Mouse (Mus musculus) right cerebral cortex, postnatal 10 days (tissue): ENCODE measurements around the gene Plcb2.

ENCODE experiments used
- DNase-seq, 2 experiments: peaks; one replicate each; pipeline ENCODE4 v3.0.0; 2021; ENCODE audit warnings: low spot score in 2 of 2

The Plcb2 gene

DNA sequence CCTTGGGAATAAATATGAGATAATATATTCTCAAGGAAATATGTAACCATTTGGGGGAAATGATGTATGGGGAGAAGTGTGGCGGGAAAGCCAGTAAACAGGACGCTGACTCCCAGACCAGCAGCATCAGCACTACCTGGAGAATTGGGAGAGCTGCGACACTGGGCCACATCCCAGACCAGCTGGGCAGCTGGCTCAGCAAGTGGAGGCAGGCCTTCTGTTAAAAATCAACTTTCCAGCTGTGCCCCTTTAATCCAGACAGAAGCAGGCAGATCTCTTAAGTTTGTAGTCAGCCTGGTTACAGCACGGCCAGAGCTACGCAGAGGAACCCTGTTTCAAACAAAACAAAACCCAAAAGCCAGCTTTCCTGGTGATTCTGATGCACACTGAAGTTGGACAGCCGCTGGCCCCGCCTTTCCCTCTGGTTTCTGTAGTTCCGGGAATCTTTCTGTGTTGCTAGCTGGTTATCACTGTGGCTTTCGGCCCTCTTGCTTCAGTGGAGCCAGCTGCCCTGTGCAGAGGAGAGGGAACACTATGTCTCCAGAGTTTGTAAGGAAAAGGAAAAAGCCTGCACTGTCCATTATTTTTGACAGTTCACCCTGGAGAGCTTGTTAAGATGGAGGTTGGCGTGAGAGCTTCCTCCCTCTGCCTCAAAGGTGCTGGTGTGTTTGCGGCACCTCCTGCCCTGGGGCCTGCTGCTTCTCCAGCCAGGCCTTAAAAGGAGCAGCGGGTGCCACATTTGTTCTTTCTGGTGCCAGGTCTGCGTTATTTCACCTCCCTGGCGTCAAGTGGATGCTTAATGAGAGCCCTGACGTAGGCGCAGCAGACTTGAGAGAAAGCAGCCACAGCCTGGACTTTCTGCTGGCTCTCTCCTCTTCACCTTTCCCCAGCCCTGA, 23.9 kb upstream of the Plcb2 start:
- no peak for DNase-seq

DNA sequence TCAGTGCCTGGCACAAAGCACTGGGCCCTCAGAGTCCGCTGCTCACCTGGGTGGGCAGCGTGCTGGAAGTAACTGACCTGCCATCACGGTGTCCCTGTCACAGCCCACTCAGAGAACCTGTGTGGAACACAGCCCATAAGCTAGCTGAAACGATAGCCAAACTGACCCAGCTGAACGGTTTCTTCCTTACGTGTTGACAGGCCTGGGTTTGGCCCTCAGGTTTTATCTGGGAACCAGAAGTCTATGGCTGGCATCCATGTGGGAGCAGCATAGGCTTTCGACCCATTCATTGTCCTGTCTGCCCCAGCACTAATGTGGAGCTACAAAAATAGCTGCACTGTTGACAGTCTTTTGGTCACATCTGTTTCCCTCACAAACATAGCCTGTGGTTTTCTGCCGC, 22.2 kb upstream of the Plcb2 start:
- no peak for DNase-seq

DNA sequence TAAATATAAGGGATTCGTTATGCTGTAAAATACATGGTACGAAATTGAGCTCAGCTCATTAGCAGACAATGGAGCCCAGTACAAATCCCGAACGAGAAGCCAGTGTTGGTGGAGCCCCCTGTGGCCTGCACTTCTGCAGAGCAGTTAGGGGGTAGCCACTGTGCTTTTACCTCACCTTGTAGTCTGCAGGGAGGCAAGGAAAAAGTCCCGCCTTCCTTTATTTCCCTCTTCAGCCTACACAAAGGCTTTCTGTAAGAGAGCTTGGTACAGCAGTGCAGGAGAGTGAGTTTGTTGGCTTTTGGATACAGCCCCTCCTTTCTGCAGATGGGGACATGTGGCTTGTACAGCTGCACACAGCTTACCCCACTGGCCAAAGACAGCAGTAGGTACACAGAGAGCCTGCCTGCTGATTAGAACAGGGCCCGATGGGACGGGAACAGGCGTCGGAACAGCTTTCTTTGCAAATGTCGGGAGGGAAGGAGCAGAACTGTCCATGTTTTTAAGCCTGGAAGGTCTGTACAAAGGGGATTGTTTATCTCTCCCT, 21.2 kb upstream of the Plcb2 start:
- no peak for DNase-seq

DNA sequence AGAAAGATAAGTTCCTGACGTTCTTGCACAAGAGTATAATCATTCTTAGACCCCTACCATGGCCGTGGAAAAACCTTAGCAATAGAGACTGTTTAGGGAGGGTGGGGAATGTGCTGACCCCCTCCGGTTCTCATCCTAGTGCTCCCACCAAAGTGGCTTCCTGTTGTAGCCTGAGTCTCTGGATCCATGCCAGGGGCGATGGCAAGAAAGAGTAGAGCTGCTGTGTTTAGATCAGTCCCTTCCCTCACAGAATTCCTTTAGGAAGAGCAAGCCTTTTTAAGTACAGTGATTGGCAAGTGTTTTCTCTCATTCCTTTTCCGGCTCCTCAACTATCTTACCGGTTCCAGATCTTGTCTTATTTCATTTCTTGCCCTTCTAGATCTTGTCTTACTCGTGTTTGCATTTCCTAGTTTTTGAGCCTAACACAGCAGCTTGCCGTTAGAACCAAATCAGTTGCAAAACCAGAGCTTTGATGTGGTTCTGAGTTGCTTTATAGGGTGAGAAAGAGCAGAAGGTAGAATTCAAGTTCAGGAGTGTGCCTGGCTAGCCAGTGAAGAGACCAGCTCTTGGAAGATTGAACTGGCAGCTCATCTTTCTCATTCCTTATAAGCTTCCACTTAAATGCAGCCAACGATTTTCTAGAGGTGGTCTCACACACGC, 19.2 kb upstream of the Plcb2 start:
- peak; percentile 67 to 69 for DNase-seq

GRCm38 (mm10) chr2:118745915-118746901, 18.0 kb upstream of the Plcb2 start:
- peak; percentile 53 to 57 for DNase-seq

DNA sequence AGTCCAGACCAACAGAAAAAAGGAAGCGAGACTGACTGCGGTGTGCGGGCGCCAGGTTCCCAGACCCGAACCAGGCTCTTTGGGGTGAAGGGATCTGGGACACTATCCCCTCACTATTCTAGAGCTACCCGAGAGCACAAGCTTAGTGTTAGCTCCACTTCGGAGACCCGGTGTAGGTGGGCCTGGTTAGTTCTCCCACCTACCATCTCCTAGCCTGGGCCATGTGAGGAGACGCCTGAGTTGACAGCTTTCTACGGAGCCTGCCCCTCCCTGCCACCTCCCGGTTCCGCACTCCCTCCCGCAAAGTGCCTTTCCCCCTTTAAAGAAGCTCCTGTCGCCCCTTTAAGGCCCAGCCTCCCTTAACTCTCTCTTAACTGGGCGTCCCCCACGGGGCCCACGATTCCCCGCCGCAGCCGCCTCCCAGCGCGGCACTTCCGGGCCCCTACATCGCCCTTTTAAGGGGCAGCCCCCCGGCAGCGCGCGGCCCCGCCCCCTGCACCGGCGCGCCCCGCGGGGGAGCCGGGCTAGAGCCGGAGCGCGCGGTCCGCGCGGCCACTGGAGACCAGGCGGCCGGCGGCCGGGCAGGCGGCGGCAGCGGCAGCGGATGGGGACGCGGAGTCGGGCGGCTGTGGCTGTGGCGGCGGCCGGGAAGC, 17.1 kb upstream of the Plcb2 start, which contains the start of gene Inafm2:
Gene Inafm2, plus strand, starts transcription at position 527 of the 653 bp plus-strand sequence.
- DNase-seq, result peak; percentile 95

DNA sequence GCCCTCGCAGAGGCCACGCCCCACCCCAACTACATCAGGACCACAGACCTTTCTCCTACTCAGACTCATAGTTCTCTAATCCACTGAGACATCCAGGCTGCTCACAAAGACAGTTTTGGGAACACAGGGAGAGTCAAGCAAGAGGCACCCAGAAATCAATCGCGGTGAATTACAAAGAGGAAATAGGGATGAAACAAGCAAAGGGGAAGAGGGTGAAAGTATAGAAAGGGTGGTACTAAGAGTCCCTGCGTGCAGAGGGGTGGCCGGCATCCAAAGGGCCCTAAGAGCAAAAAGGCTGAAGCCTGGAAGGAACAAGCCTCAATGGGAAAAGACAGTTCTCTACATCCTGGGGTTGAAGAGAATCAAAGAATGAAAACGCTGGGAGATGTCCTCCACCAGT, 16.4 kb upstream of the Plcb2 start:
- DNase-seq, result peak in 1 of 2 experiments; percentile 16

- no peak for DNase-seq
Measured at GRCm38 (mm10) chr2:118743261-118743943, 15.2 kb upstream of the Plcb2 start.

GRCm38 (mm10) chr2:118741183-118741582, 12.9 kb upstream of the Plcb2 start:
- peak; percentile 33 to 77 for DNase-seq

- peak in 1 of 2 experiments; percentile 9 for DNase-seq
Measured at GRCm38 (mm10) chr2:118740341-118740740, 12.1 kb upstream of the Plcb2 start.

DNA sequence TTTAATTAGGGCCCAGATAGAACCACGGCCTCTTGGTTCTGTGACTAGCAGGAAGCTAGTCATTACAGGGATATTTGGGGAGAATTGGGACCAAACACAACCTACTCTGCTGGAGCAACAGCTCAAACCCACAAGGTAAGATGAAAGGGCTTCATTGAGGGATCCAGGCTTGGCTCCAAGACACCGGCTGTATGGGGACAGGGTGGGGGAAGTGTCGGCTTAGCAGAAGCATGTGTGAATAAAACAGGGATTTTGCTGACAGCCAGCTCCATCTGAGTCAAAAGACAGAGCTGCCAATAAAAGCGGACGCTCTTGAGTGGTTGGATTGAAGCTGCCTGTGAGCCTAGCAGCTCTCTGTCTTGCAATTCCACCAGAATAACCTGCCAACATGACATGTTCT, 5.1 kb upstream of the Plcb2 start:
- peak; percentile 74 to 84 for DNase-seq

DNA sequence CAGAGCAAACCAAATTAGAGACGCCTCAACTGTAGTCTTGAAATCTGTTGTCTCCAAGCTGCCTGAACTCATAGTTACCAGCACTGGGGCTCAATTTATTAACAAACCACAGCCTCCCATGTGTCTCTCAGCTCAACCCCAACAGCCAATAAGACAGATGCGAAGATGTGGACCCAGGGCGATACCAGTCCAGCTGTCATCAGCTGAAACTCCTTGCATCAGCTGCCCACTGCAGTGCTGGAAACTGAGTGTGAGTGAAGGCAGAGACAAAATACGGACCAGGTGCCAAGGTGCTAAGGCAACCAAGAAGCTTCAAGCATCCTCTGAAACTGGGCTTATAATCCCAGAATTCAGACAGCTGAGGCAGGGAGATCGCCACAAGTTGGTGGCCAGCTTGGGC, 3.7 kb upstream of the Plcb2 start:
- peak in 1 of 2 experiments; percentile 18 for DNase-seq

- DNase-seq, result peak; percentile 83 to 90
Measured at GRCm38 (mm10) chr2:118730622-118730915, 2.3 kb upstream of the Plcb2 start.

- peak in 1 of 2 experiments; percentile 27 for DNase-seq
Measured at GRCm38 (mm10) chr2:118729816-118730621, 1.8 kb upstream of the Plcb2 start.

- peak in 1 of 2 experiments; percentile 19 for DNase-seq
Measured at GRCm38 (mm10) chr2:118729194-118729593, 956 bp upstream of the Plcb2 start.

DNA sequence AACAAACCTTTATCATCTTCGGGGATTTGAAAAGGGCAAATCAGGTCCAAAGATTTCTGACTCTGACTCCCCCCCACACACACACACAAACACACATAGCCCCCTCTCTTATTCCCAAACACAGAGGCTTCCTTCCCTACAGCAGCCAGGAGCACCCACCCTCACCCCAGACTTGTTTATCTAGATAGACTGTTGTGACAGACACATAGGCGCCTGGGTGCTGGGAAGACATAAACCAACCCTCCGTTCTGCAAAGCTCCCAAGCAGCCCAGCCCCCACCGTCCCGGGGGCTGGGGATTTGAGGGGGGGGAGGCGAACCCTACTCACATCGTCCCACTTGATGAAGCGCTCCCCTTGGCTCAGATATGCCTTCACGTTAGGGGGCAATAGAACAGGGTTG, 327 bp downstream of the Plcb2 start:
- DNase-seq, result peak in 1 of 2 experiments; percentile 19

DNA sequence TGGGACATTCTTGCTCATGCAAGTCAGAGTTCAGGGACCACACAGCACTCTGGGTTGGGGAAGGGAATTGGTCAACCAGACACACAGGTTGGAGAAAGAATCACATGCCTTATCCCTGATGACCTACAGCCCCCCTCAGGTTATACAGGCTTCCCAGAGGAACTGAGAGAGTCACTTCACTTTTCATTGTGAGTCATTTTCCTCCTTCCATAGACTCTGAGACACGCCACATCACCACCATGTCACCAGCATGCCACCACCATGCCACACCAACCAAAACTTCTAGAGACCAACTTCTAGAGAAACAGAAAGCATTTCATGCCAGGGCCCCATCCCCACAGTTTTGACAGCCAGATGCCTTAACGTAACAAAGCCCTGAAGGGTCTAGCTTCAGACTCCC, 1.4 kb downstream of the Plcb2 start:
- peak in 1 of 2 experiments; percentile 12 for DNase-seq

DNA sequence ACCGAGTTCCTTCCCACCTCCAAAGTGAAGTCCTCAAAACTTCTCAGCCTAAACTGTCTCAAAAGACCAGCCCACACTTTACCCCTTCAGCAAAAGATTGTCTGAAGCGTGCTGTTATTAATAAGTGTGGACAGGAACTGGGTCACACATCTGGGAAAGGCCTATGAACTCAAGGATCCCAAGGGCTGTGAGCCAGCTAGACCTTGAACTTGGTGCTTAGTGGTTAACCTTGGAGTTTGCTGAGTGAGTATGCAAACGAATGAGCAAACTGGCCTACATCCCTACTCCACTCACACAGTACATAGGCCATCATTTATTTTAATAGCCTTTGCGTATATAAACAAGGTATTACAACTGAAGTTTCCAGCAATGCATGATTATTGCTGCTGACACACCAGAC, 2.7 kb downstream of the Plcb2 start:
- DNase-seq, result peak in 1 of 2 experiments; percentile 5

GRCm38 (mm10) chr2:118723693-118724486, 4.3 kb downstream of the Plcb2 start:
- DNase-seq, result peak in 1 of 2 experiments; percentile 18
